Mouse (Mus musculus): ENCODE data around the gene Phxr2. TPM values are rescaled to one million over a fixed set of nuclear protein-coding genes. Genes with fewer than 3 reads are reported as not detected.

Gene Phxr2
- polyA plus RNA-seq, 1 experiment from 2014 or later = 0.18 TPM

GRCm38 (mm10) chr10:99085240-99085587, 40.9 kb downstream of the Phxr2 start:
- no peak for ATAC-seq (ENCODE audit: insufficient number of reproducible peaks, insufficient read depth, low FRiP score, low TSS enrichment)
- no peaks in the 10 kb centered on the region for H3K27me3 ChIP-seq
- H3K36me3 ChIP-seq = no peaks in the 10 kb centered on the region
- H3K4me2 ChIP-seq (replicated peaks) = no peak overlapping the region
- H3K9ac ChIP-seq = no peak overlapping the region
- no peak overlapping the region for H3K4me3 ChIP-seq
- H3K27ac ChIP-seq = no peak overlapping the region
- WGBS = 63% methylated on average over 6 of the region's 6 CpGs
- H3K4me1 ChIP-seq = no peaks in the 10 kb centered on the region
- H3K9me3 ChIP-seq = no peaks in the 10 kb centered on the region

GRCm38 (mm10) chr10:99084397-99085239, 41.5 kb downstream of the Phxr2 start:
- no peak for ATAC-seq (ENCODE audit: insufficient number of reproducible peaks, insufficient read depth, low FRiP score, low TSS enrichment)
- Histone ChIP-seq H3K9ac (no peak overlapping the region), H3K4me3 (no peak overlapping the region), H3K27me3 (no peaks in the 10 kb centered on the region), H3K27ac (no peak overlapping the region), H3K9me3 (no peaks in the 10 kb centered on the region), H3K4me1 (no peaks in the 10 kb centered on the region), H3K36me3 (no peaks in the 10 kb centered on the region), H3K4me2 (replicated peaks) (no peak overlapping the region)
- WGBS = 46% methylated on average over 23 of the region's 23 CpGs

GRCm38 (mm10) chr10:99083431-99084003, 42.6 kb downstream of the Phxr2 start:
- H3K27me3 ChIP-seq = no peaks in the 10 kb centered on the region
- no peak overlapping the region for H3K4me3 ChIP-seq
- WGBS = 89% methylated on average over 14 of the region's 14 CpGs
- H3K9ac ChIP-seq = no peak overlapping the region
- 0 out of 2 replicates have a peak, but pooled peaks have one; percentile 15 for ATAC-seq (ENCODE audit: insufficient number of reproducible peaks, insufficient read depth, low FRiP score, low TSS enrichment)
- H3K27ac ChIP-seq = no peak overlapping the region
- no peaks in the 10 kb centered on the region for H3K4me1 ChIP-seq
- no peaks in the 10 kb centered on the region for H3K9me3 ChIP-seq
- no peak overlapping the region for H3K4me2 ChIP-seq (replicated peaks)
- no peaks in the 10 kb centered on the region for H3K36me3 ChIP-seq

GRCm38 (mm10) chr10:99081569-99081990, 44.5 kb downstream of the Phxr2 start:
- no peaks in the 10 kb centered on the region for H3K27me3 ChIP-seq
- H3K36me3 ChIP-seq = no peaks in the 10 kb centered on the region
- no peak overlapping the region for H3K9ac ChIP-seq
- WGBS = 89% methylated on average over 10 of the region's 10 CpGs
- no peaks in the 10 kb centered on the region for H3K9me3 ChIP-seq
- no peak overlapping the region for H3K27ac ChIP-seq
- H3K4me2 ChIP-seq (replicated peaks) = no peak overlapping the region
- ATAC-seq (ENCODE audit: insufficient number of reproducible peaks, insufficient read depth, low FRiP score, low TSS enrichment) = no peak
- H3K4me1 ChIP-seq = no peaks in the 10 kb centered on the region
- no peak overlapping the region for H3K4me3 ChIP-seq

DNA sequence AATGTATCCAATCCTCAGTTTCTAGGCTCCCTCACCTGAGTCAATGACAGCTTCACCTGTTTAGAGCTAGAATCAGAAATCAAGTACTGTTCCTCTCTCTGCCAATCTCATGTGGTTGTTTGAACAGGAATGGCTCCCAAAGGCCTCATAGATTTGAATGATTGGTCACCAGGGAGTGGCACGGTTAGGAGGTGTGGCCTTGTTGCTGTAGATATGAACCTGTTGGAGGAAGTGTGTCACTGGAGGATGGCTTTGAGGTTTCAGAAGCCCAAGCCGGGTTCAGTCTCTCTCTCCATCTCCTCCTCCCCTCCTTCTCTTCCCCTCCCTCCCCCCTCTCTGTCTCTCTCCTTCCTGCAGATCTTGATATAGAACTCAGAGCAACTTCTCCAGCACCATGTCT, 47.5 kb downstream of the Phxr2 start:
- Histone ChIP-seq H3K4me3 (no peak overlapping the region), H3K4me1 (no peaks in the 10 kb centered on the region)
- 74% methylated on average over 2 of the region's 2 CpGs for WGBS

DNA sequence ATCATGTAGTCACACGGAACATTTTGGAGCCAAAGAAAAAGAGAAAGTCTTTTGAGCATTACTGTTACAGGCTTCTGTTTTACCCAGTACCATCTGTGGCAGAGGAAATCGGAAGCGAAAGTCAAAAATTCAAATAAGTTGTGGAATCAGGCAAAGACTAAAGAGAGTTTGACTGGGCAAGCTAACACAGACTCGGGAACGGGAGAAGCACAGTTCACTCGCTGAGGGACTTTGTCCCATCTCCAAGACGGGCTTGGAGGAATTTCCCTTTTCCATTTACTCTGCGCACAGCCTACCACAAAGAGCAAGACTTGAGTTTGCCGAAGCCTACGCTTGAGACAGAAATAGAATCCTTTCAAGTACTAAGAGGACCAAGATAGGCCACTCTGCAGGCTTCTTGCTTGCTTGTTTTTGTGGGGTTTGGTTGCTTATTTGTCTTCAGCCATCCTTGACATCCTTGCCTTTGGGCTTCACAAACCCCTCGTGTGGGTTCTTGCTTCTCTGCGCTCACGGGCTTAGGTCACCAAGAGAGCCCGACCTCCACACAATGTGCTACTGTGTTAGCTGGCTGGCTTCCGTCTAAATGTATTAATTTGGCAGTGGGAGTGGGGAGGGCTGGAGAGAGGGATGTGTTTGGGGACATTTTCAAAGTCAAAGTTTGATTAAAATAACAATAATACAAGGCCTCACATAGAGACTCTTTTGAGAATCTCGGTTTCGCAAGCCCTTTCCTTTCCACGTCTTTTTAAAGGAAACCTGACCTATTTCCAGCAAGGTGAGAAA, 49.8 kb downstream of the Phxr2 start:
- Histone ChIP-seq H3K27ac (no peak overlapping the region), H3K4me3 (no peak overlapping the region), H3K4me2 (replicated peaks) (no peak overlapping the region), H3K9me3 (no peaks in the 10 kb centered on the region), H3K36me3 (no peaks in the 10 kb centered on the region), H3K27me3 (no peaks in the 10 kb centered on the region), H3K4me1 (no peaks in the 10 kb centered on the region), H3K9ac (no peak overlapping the region)
- WGBS = 59% methylated on average over 18 of the region's 18 CpGs
- ATAC-seq (ENCODE audit: insufficient number of reproducible peaks, insufficient read depth, low FRiP score, low TSS enrichment) = no peak

More for the DNA sequence above, 47.5 kb downstream of the Phxr2 start:
- no peak overlapping the region for H3K9ac ChIP-seq
- no peaks in the 10 kb centered on the region for H3K36me3 ChIP-seq
- H3K27ac ChIP-seq = no peak overlapping the region
- no peak for ATAC-seq (ENCODE audit: insufficient number of reproducible peaks, insufficient read depth, low FRiP score, low TSS enrichment)
- H3K4me2 ChIP-seq (replicated peaks) = no peak overlapping the region
- no peaks in the 10 kb centered on the region for H3K9me3 ChIP-seq
- no peaks in the 10 kb centered on the region for H3K27me3 ChIP-seq

Other genes starting within 250 kb of the Phxr2 start
- 103 and 111 TPM in 2 replicates for gene Atp2b1, start 211.9 kb downstream of the Phxr2 start, polyA plus RNA-seq (2016; fragmentation: Nextera tagmentation; extraction: Ambion mirVana)
- 19.4 and 21.1 TPM in 2 replicates for gene Poc1b, start 19.3 kb downstream of the Phxr2 start, polyA plus RNA-seq (2016; fragmentation: Nextera tagmentation; extraction: Ambion mirVana)
- 8.1 and 9.5 TPM in 2 replicates for gene Galnt4, start 18.2 kb downstream of the Phxr2 start, polyA plus RNA-seq (2016; fragmentation: Nextera tagmentation; extraction: Ambion mirVana)
- 90.6 and 90.7 TPM in 2 replicates for gene Dusp6, start 136.9 kb upstream of the Phxr2 start, polyA plus RNA-seq (2016; fragmentation: Nextera tagmentation; extraction: Ambion mirVana)

All from embryonic facial prominence, embryonic 12.5 days (tissue).